Mouse (Mus musculus): ENCODE results near the gene Rsrc1. TPM values are rescaled to one million over a fixed set of nuclear protein-coding genes. Genes with fewer than 3 reads are reported as not detected.

The Rsrc1 gene
- polyA plus RNA-seq, 1 experiment: 14.3 TPM

DNA sequence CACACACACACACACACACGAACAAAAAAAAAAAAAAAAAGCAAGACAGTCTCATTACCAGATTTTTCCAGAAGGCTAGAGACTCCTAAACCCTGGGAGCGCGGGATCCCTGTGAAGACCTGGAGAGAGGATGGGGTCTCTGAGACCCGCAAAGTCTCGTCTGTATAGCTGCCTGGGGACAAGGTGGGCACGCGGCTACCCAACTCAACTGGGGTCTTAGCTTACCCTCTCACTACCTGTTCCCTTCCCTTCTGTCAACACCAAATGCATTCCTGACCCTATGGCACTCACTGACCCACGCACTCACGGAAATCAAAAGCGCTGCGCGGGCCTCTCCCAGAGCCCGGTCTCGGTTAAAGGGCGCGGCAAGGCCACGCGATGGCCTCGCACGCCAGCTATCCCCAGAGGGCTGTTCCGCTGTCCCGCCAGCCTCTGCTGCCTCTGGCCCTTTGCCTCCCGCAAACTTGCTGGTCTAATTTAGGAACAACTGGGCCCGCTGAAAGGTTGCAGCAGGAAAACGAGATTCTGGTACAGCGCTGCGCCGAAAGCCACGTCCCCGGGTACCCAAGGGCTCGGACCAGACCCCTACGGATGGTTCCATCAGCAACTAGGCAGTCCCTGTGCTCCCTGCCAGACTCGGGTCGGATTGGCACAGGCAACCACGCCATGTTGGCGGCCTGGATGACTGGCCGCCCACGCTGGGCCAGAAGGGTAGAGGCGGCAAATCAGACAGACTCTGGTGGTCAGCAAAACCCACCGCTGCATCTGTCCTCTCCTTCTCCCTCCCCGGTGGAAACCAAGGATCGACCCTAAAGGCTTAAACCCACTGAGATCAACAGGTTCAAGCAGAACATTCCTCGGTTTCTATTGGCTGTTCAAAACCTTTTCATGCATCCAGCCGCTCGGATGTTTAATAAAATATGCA, 2.5 kb upstream of the Rsrc1 start:
- Histone ChIP-seq H3K27ac (ENCODE audit: control insufficient read depth, insufficient read depth, low read depth, low read length) (no peak overlapping the region), H3K4me3 (ENCODE audit: control insufficient read depth, low read depth, low read length) (no peak overlapping the region), H3K4me1 (ENCODE audit: control insufficient read depth, insufficient read depth, low read length) (peaks cover 14% of the 10 kb centered on the region), H3K36me3 (ENCODE audit: control insufficient read depth, insufficient read depth, low read length) (no peaks in the 10 kb centered on the region), H3K27me3 (ENCODE audit: control insufficient read depth, insufficient read depth, low read length) (peaks cover 19% of the 10 kb centered on the region)
- TF ChIP-seq CTCF (IDR thresholded peaks at IDR 0.05; ENCODE audit: control insufficient read depth, insufficient read depth, insufficient replicate concordance, low read depth, low read length) (no peak), POLR2A (IDR thresholded peaks at IDR 0.05; ENCODE audit: control insufficient read depth, low read depth, low read length) (no peak)

DNA sequence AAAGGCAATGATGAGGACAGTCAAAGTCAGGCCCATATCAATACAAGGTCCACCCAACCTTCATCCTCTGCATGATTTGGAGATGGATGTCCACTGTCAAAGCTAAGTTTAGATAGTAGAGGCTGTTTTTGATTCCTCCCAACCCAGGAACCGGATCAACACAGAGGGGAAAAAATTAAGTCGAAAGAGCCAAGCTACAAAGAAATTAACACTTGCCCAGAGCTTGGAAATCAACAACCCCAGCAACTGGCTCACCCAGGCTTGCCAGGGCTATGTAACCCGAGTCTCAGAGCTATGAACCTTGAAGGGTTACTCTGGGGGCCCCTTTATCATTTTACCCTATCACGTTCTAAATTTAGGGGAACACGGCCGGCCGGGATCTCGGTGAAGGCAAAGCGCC, 1.7 kb upstream of the Rsrc1 start:
- H3K4me3 ChIP-seq (ENCODE audit: control insufficient read depth, low read depth, low read length): no peak overlapping the region

DNA sequence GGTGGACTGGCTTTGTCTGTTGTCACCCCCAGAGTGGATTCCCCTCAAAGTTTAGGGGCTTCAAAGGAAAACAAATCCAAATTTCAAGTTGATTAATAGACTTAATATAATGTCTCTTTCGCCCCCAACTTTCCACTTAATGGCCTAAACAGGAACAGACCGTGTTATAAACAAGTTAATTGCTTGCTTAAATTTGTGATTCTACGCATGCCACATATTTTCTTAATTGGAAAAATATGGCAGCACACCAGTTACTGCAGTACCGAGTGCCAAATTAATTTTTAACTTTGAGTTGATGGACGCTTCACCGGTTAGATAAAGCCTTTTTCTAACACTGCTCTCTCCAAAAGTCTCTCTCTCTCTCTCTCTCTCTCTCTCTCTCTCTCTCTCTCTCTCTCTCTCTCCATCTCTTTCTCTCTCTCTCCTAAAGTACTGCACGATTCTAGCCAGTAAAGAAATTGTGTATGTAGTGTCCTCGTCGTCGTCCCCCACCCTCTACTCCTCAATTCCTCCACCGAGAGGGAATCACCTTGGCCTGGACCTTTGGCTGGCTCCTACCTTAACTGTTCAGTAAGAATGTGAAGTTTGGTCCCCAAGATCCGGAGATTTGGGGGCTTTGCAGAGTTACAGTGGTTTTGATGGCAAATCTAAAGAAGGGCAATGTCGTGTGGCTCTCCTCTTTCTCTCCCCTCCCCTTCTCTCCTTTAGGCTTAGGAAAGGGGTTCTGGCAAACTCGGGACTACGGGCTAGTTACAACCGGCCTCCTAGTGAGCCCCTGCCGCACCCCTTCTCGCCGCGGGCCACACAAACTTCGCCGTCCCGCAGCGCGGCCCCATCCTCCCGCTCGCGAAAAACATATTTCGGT, 847 bp upstream of the Rsrc1 start:
- Histone ChIP-seq H3K4me3 (ENCODE audit: control insufficient read depth, low read depth, low read length) (peak overlapping the region; percentile 73), H3K4me1 (ENCODE audit: control insufficient read depth, insufficient read depth, low read length) (peaks cover 10% of the 10 kb centered on the region), H3K27me3 (ENCODE audit: control insufficient read depth, insufficient read depth, low read length) (peaks cover 19% of the 10 kb centered on the region), H3K27ac (ENCODE audit: control insufficient read depth, insufficient read depth, low read depth, low read length) (no peak overlapping the region), H3K36me3 (ENCODE audit: control insufficient read depth, insufficient read depth, low read length) (no peaks in the 10 kb centered on the region)
- TF ChIP-seq CTCF (IDR thresholded peaks at IDR 0.05; ENCODE audit: control insufficient read depth, insufficient read depth, insufficient replicate concordance, low read depth, low read length) (no peak), POLR2A (IDR thresholded peaks at IDR 0.05; ENCODE audit: control insufficient read depth, low read depth, low read length) (no peak)

More for the DNA sequence above, 1.7 kb upstream of the Rsrc1 start:
- Histone ChIP-seq H3K36me3 (ENCODE audit: control insufficient read depth, insufficient read depth, low read length) (no peaks in the 10 kb centered on the region), H3K27ac (ENCODE audit: control insufficient read depth, insufficient read depth, low read depth, low read length) (no peak overlapping the region), H3K27me3 (ENCODE audit: control insufficient read depth, insufficient read depth, low read length) (peaks cover 19% of the 10 kb centered on the region), H3K4me1 (ENCODE audit: control insufficient read depth, insufficient read depth, low read length) (peaks cover 10% of the 10 kb centered on the region)
- no peak for TF ChIP-seq CTCF (IDR thresholded peaks at IDR 0.05; ENCODE audit: control insufficient read depth, insufficient read depth, insufficient replicate concordance, low read depth, low read length)
- TF ChIP-seq POLR2A (IDR thresholded peaks at IDR 0.05; ENCODE audit: control insufficient read depth, low read depth, low read length): no peak

DNA sequence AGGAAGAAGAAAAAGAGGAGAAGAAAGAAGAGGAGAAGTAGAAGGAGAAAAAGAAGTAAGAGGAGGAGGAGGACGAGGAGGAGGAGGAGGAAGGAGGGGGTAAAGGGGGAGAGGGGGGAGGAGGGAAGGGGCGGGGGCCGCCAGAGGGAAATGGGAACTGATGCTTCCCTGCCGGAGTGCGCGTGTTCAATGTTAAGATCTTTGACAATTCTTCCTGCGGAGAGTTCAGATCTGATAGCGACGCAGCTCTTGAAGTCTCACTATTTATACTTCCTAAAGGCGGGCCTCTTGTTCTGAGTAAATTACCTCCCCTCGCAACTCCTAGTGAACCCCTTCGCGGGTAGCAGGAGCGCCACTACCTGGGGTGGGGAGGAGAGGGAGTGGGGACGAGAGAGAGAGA, 516 bp downstream of the Rsrc1 start, which contains the start of gene Shox2:
Gene Shox2, minus strand, starts transcription at position 66 of the 400 bp plus-strand sequence.
- no peaks in the 10 kb centered on the region for H3K36me3 ChIP-seq (ENCODE audit: control insufficient read depth, insufficient read depth, low read length)
- H3K4me1 ChIP-seq (ENCODE audit: control insufficient read depth, insufficient read depth, low read length): peaks cover 10% of the 10 kb centered on the region
- peak within 1 kb of the TSS; percentile 73 for H3K4me3 ChIP-seq (ENCODE audit: control insufficient read depth, low read depth, low read length)
- no peak within 1 kb of the TSS for H3K27ac ChIP-seq (ENCODE audit: control insufficient read depth, insufficient read depth, low read depth, low read length)
- no peak for TF ChIP-seq POLR2A (IDR thresholded peaks at IDR 0.05; ENCODE audit: control insufficient read depth, low read depth, low read length)
- no peak for TF ChIP-seq CTCF (IDR thresholded peaks at IDR 0.05; ENCODE audit: control insufficient read depth, insufficient read depth, insufficient replicate concordance, low read depth, low read length)
- H3K27me3 ChIP-seq (ENCODE audit: control insufficient read depth, insufficient read depth, low read length): peaks cover 19% of the 10 kb centered on the region

DNA sequence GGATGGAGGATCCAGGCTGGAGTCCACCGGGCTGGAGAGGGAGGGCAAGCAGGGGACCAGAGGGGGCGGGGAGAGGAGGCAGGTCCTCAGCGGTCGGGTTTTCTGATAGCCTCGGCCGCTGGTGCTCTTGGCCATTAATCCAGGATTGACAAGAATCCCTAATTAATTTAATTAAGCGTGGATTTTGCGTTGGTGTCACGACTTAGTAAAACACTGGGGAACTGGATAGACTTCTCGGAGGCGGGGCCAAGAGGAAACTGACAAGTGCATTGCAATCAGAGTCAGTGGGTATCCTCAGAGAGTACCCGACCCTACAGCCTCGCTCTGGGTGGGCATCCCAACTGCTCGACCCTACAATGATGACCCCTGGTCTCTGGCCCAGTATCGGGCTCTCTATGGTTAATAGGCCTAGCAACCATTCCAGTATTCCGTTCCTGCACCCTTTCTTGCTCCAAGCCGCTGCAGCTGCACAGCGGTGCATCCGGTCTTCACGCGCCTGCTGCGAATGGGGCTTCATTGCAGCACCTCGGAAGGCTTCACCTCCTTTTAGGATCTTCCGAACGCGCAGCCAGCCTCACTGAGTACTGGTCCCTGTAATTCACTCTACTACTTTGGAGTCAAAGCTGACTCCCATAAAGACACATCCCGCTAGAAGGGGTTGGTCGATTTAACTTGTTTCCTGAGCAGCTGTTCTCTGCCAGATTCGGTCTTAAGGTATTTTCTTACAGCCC, 1.2 kb downstream of the Rsrc1 start:
- TF ChIP-seq POLR2A (IDR thresholded peaks at IDR 0.05; ENCODE audit: control insufficient read depth, low read depth, low read length) (no peak), CTCF (IDR thresholded peaks at IDR 0.05; ENCODE audit: control insufficient read depth, insufficient read depth, insufficient replicate concordance, low read depth, low read length) (no peak)
- Histone ChIP-seq H3K4me3 (ENCODE audit: control insufficient read depth, low read depth, low read length) (peak overlapping the region; percentile 28; the same call in 1 of the 2 replicates), H3K36me3 (ENCODE audit: control insufficient read depth, insufficient read depth, low read length) (no peaks in the 10 kb centered on the region), H3K27ac (ENCODE audit: control insufficient read depth, insufficient read depth, low read depth, low read length) (no peak overlapping the region), H3K27me3 (ENCODE audit: control insufficient read depth, insufficient read depth, low read length) (peaks cover 19% of the 10 kb centered on the region), H3K4me1 (ENCODE audit: control insufficient read depth, insufficient read depth, low read length) (peaks cover 10% of the 10 kb centered on the region)

DNA sequence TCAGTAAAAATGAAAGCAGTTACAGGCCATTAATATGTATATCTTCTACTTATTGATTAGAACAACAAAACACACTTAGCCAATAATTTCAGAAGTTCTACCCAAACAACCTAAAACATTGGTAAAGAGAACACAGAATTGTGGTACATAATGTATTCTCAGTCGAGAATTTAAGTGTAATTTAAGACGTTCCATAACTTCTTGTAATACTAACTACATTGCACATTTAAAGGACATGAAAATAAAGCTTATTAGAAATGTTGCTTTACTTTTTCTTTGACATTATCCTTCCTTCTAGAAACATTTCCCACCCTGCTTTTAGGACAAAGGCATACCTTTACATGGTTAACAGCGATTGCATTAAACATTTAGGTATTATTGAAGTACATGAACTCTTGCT, 2.3 kb downstream of the Rsrc1 start:
- Histone ChIP-seq H3K36me3 (ENCODE audit: control insufficient read depth, insufficient read depth, low read length) (no peaks in the 10 kb centered on the region), H3K4me3 (ENCODE audit: control insufficient read depth, low read depth, low read length) (no peak overlapping the region), H3K27ac (ENCODE audit: control insufficient read depth, insufficient read depth, low read depth, low read length) (no peak overlapping the region), H3K27me3 (ENCODE audit: control insufficient read depth, insufficient read depth, low read length) (peaks cover 19% of the 10 kb centered on the region), H3K4me1 (ENCODE audit: control insufficient read depth, insufficient read depth, low read length) (peaks cover 10% of the 10 kb centered on the region)
- TF ChIP-seq CTCF (IDR thresholded peaks at IDR 0.05; ENCODE audit: control insufficient read depth, insufficient read depth, insufficient replicate concordance, low read depth, low read length): no peak
- TF ChIP-seq POLR2A (IDR thresholded peaks at IDR 0.05; ENCODE audit: control insufficient read depth, low read depth, low read length): no peak

Data from testis, adult 2 months (tissue).